Mouse (Mus musculus) embryo, embryonic 9.5 days (tissue): ENCODE data around the gene Hoxd8.

Experiments used
- DNase-seq: peaks from one replicate; pipeline ENCODE4 v3.0.0-alpha.2; 2017; ENCODE audit errors: extremely low spot score

The Hoxd8 gene

GRCm38 (mm10) chr2:74704393-74704998 lies at the start of gene Hoxd8:
Hoxd8 (plus strand) TSS chr2:74704615.
- DNase-seq: no peak

GRCm38 (mm10) chr2:74654743-74655419 lies 49.5 kb upstream of the Hoxd8 start:
- peak; percentile 22 for DNase-seq

- DNase-seq: peak; percentile 42
Observed at GRCm38 (mm10) chr2:74655420-74655781, 49.0 kb upstream of the Hoxd8 start.

GRCm38 (mm10) chr2:74655821-74656631 lies 48.4 kb upstream of the Hoxd8 start:
- peak; percentile 58 for DNase-seq

GRCm38 (mm10) chr2:74656632-74657021 lies 47.8 kb upstream of the Hoxd8 start:
- DNase-seq: peak; percentile 45

- peak; percentile 67 for DNase-seq
Observed at GRCm38 (mm10) chr2:74657251-74658023, 47.0 kb upstream of the Hoxd8 start.

- no peak for DNase-seq
Observed at GRCm38 (mm10) chr2:74658024-74658666, 46.3 kb upstream of the Hoxd8 start.

- peak; percentile 65 for DNase-seq
Observed at GRCm38 (mm10) chr2:74658667-74659371, 45.6 kb upstream of the Hoxd8 start.

- DNase-seq: peak; percentile 47
Observed at GRCm38 (mm10) chr2:74659507-74660005, 44.9 kb upstream of the Hoxd8 start, which contains the start of gene Evx2. Evx2 (minus strand) TSS chr2:74659557.

- peak; percentile 32 for DNase-seq
Observed at GRCm38 (mm10) chr2:74660421-74661375, 43.7 kb upstream of the Hoxd8 start.

GRCm38 (mm10) chr2:74661685-74662084 lies 42.7 kb upstream of the Hoxd8 start:
- peak; percentile 82 for DNase-seq

- DNase-seq: no peak
Observed at GRCm38 (mm10) chr2:74663291-74663925, 41.0 kb upstream of the Hoxd8 start.

- no peak for DNase-seq
Observed at GRCm38 (mm10) chr2:74666411-74666810, 38.0 kb upstream of the Hoxd8 start.

GRCm38 (mm10) chr2:74667191-74667841 lies 37.1 kb upstream of the Hoxd8 start:
- no peak for DNase-seq

GRCm38 (mm10) chr2:74667842-74668357 lies 36.5 kb upstream of the Hoxd8 start, which contains the start of gene Hoxd13:
Hoxd13 (plus strand) TSS chr2:74668310.
- no peak for DNase-seq

- no peak for DNase-seq
Observed at GRCm38 (mm10) chr2:74668370-74669229, 35.8 kb upstream of the Hoxd8 start.

GRCm38 (mm10) chr2:74669230-74669578 lies 35.2 kb upstream of the Hoxd8 start:
- no peak for DNase-seq
